Mouse (Mus musculus) hindbrain, embryonic 14.5 days (tissue): ENCODE measurements at regions not wholly inside any gene's neighbourhood (a gene's known extent, or its start where the extent isn't known, plus 50 kb on each side); places are given as distances from the start of the nearest gene placed in this dataset.

Experiments used
- ATAC-seq: fragments of 200-750 bp; cut with Nextera tagmentation; 2 replicates; pipeline ENCODE4 v1.8.0; 2017; ENCODE audit warnings: moderate number of reproducible peaks, mild to moderate bottlenecking, moderate TSS enrichment, moderate library complexity; ENCODE audit not compliant: low FRiP score
- DNase-seq: peaks from one replicate; pipeline ENCODE4 v3.0.0-alpha.2; 2015; ENCODE audit warnings: low spot score
- H3K27ac ChIP-seq: fragments of 300-500 bp; sonication (generic); 2 replicates; pipeline ENCODE4 v1.5.1; 2014; ENCODE audit warnings: mild to moderate bottlenecking, moderate library complexity
- H3K27me3 ChIP-seq: fragments of 300-500 bp; sonication (generic); 2 replicates; pipeline ENCODE4 v1.6.1; 2014; ENCODE audit warnings: mild to moderate bottlenecking, low read length, mixed read lengths; ENCODE audit not compliant: control insufficient read depth, insufficient read depth
- H3K36me3 ChIP-seq: fragments of 300-500 bp; sonication (generic); replicated peaks from 2 replicates; pipeline ENCODE4 v1.6.1; 2014; ENCODE audit not compliant: control insufficient read depth, insufficient read depth
- H3K4me1 ChIP-seq: fragments of 300-500 bp; sonication (generic); replicated peaks from 2 replicates; pipeline ENCODE4 v1.6.1; 2014; ENCODE audit warnings: antibody characterized with exemption, low read length, mixed read lengths; ENCODE audit not compliant: control insufficient read depth, insufficient read depth
- H3K4me2 ChIP-seq: fragments of 300-500 bp; sonication (generic); replicated peaks from 2 replicates; pipeline ENCODE4 v1.6.1; 2014; ENCODE audit warnings: mild to moderate bottlenecking, moderate library complexity
- H3K4me3 ChIP-seq: fragments of 300-500 bp; sonication (generic); replicated peaks from 2 replicates; pipeline ENCODE4 v1.5.1; 2014; ENCODE audit warnings: mild to moderate bottlenecking, low read length
- H3K9ac ChIP-seq: fragments of 300-500 bp; sonication (generic); 2 replicates; pipeline ENCODE4 v1.6.1; 2014
- H3K9me3 ChIP-seq: fragments of 300-500 bp; sonication (generic); 2 replicates; pipeline ENCODE4 v1.6.1; 2016; ENCODE audit warnings: low read length; ENCODE audit not compliant: control insufficient read depth
- WGBS: fragments of 180-500 bp; shearing (Covaris S2); extraction: QIAGEN DNeasy Blood & Tissue Kit; methylation state at CpG from one replicate; pipeline ENCODE4 v1.1.7; 2014; 5-methylcytosine and 5-hydroxymethylcytosine counted together

DNA sequence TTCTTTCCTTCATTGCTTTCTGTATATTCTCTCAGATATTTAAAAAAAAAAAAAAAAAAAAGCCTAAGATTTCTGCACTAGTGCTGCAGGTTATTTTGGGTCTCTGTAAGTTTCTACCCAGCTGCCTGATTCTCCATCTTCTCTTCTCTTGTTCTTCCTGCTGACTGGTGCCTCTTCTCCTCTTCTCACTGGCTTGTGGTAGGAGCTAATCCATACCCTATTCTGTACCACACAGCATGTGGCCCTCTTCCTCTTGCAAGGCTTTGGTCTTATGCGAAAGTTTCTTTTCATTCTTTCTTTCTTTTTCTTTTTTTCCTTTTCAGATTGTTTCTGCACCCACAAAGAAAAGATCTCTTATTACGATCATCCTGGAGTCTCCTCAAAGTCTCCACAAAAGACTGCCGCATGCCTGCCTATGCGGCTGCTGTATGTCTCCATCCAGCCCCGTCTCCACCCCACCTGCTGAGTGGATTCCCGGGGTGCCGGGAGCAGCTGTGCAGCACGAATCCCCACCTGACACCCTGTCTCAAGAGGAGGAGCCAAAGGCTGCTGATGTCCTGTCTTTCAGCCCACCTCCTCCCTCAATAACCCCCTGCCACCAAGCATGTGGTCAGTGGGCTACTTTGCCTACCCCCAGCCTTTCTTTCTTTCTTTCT is 66.3 kb downstream of the Ythdf1 start:
- ATAC-seq = peak; percentile 31; the same call in 1 of the 2 replicates
- Histone ChIP-seq H3K36me3 (no peaks in the 10 kb centered on the region), H3K27me3 (peaks cover 13% of the 10 kb centered on the region; the same call in 1 of the 2 replicates), H3K9ac (peak overlapping the region; percentile 58), H3K9me3 (no peaks in the 10 kb centered on the region), H3K4me3 (peak overlapping the region; percentile 15), H3K27ac (peak overlapping the region; percentile 91), H3K4me2 (peak overlapping the region; percentile 50), H3K4me1 (peaks cover 27% of the 10 kb centered on the region)
- WGBS = 2% methylated on average over 8 of the region's 8 CpGs
- peak; percentile 45 for DNase-seq

DNA sequence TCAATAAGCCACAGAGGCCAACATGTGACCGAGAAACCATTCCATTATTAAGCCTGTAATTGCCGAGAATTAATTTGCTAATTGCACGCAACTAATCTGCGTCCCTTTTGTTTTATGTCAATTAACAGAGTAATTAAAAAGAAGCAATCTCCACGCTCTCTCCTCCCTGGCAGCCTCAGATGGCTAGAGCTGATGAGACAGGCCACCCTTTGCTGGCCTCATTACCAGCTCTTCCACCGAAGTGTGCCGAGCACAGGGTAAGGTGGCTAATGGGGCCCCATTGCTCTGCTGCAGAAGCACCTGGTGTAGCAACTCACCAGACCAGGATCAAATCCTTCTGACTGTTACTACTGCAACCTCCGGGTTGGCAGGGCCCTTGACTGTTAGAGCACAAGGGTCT is 70.8 kb upstream of the Bhlhe23 start:
- WGBS = 52% methylated on average over 8 of the region's 8 CpGs
- H3K27ac ChIP-seq = peak overlapping the region; percentile 53
- ATAC-seq = peak; percentile 49; the same call in 1 of the 2 replicates

DNA sequence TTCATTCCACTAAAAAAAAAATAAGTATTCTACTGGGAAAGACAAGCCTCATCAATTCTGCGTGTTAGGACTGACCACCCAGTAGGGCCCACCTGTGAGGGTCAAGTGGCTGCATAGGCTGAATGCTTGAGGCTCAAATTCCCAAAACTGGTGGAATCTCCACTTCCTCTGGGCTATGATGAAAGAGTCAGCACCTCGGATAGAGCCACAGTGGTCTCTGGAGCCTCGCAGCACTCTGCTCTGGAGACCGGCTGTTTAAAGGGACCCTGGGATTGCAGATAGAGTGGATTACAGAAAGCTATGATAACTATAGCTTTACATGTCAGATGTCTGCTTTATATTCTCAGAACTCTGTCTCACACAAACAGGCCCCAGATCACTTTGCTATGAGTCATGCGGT is 68.3 kb upstream of the Bhlhe23 start:
- Histone ChIP-seq H3K36me3 (no peaks in the 10 kb centered on the region), H3K9me3 (no peaks in the 10 kb centered on the region), H3K4me2 (no peak overlapping the region), H3K4me1 (peaks cover 10% of the 10 kb centered on the region), H3K27ac (no peak overlapping the region), H3K9ac (no peak overlapping the region), H3K4me3 (no peak overlapping the region), H3K27me3 (no peaks in the 10 kb centered on the region)
- ATAC-seq = no peak
- DNase-seq = no peak
- 53% methylated on average over 5 of the region's 5 CpGs for WGBS

More for the DNA sequence above, 70.8 kb upstream of the Bhlhe23 start:
- DNase-seq = no peak
- no peaks in the 10 kb centered on the region for H3K9me3 ChIP-seq
- H3K36me3 ChIP-seq = no peaks in the 10 kb centered on the region
- peaks cover 10% of the 10 kb centered on the region for H3K4me1 ChIP-seq
- H3K27me3 ChIP-seq = no peaks in the 10 kb centered on the region
- no peak overlapping the region for H3K4me2 ChIP-seq
- no peak overlapping the region for H3K9ac ChIP-seq
- no peak overlapping the region for H3K4me3 ChIP-seq

DNA sequence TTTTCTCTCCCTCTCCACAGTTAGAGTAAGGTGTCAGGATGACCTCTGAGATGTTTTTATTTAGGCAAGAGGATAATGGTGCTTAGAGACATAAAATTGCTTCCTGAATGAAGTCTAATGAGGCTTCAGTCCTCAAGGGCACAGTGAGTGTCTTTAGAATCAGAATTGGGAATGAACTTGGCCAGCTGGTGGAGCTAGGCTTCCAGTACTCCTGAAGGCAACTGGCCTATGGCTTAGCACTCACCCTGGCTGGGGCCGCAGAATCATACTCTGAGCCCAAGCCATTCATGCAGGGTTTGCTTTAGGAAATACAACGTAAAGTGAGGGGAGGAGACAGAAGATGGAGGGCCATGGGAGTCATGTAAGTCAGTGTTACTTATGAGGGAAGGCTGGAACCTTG is 67.0 kb upstream of the Bhlhe23 start:
- H3K9ac ChIP-seq = no peak overlapping the region
- peaks cover 10% of the 10 kb centered on the region for H3K4me1 ChIP-seq
- no peaks in the 10 kb centered on the region for H3K9me3 ChIP-seq
- no peak overlapping the region for H3K4me2 ChIP-seq
- no peak for ATAC-seq
- H3K27me3 ChIP-seq = no peaks in the 10 kb centered on the region
- no peak overlapping the region for H3K4me3 ChIP-seq
- no peak for DNase-seq
- no peaks in the 10 kb centered on the region for H3K36me3 ChIP-seq
- no peak overlapping the region for H3K27ac ChIP-seq
- WGBS = 59% methylated on average over 2 of the region's 2 CpGs

DNA sequence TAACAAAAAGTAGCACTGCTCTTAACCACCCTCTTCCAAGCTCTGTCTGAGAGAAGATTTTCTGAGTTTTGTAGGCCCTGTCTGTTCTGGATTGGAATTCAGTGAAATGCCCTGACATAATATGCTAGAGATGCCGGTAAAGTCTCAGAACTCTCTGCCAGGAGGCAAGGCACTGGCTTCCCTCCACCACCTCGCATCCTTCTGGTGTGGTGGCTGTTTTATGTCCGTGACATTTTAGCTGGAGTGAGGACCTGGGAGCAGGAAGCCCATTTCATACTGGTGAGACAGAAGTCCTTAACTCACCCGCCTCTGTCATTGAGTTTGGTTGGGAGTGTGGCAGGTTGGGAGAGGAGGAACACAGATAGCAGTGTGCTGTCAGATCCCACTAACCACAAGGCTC is 62.4 kb upstream of the Bhlhe23 start:
- Histone ChIP-seq H3K27me3 (no peaks in the 10 kb centered on the region), H3K4me3 (no peak overlapping the region), H3K36me3 (no peaks in the 10 kb centered on the region), H3K27ac (no peak overlapping the region), H3K4me1 (no peaks in the 10 kb centered on the region; the same call in 1 of the 2 replicates), H3K4me2 (no peak overlapping the region), H3K9me3 (no peaks in the 10 kb centered on the region), H3K9ac (no peak overlapping the region)
- ATAC-seq = no peak
- 85% methylated on average over 4 of the region's 4 CpGs for WGBS
- no peak for DNase-seq

DNA sequence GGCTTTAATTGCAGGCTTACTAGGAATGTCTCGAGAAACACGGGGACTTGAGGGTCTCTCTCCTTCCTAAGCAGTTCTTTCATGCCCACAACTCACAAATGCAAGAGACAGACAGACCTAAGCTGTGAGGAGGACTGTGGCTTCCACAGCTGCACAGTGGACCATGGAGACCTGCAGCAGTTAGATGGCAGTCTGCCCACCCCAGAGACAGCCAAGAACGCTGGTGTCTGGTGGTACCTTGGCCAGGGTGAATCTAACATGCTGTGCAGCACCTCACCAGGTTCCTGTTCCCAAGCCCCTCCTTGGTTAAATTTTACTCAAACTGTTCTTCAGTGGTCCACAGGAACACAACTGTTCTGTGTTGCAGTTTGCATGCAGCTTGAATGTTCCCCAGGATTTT is 61.3 kb upstream of the Bhlhe23 start:
- ATAC-seq (no peak), DNase-seq (no peak)
- 67% methylated on average over 3 of the region's 3 CpGs for WGBS
- H3K36me3 ChIP-seq = no peaks in the 10 kb centered on the region
- H3K4me2 ChIP-seq = no peak overlapping the region
- H3K27ac ChIP-seq = no peak overlapping the region
- no peaks in the 10 kb centered on the region for H3K9me3 ChIP-seq
- H3K4me3 ChIP-seq = no peak overlapping the region
- H3K27me3 ChIP-seq = no peaks in the 10 kb centered on the region
- H3K9ac ChIP-seq = no peak overlapping the region
- H3K4me1 ChIP-seq = no peaks in the 10 kb centered on the region; the same call in 1 of the 2 replicates

DNA sequence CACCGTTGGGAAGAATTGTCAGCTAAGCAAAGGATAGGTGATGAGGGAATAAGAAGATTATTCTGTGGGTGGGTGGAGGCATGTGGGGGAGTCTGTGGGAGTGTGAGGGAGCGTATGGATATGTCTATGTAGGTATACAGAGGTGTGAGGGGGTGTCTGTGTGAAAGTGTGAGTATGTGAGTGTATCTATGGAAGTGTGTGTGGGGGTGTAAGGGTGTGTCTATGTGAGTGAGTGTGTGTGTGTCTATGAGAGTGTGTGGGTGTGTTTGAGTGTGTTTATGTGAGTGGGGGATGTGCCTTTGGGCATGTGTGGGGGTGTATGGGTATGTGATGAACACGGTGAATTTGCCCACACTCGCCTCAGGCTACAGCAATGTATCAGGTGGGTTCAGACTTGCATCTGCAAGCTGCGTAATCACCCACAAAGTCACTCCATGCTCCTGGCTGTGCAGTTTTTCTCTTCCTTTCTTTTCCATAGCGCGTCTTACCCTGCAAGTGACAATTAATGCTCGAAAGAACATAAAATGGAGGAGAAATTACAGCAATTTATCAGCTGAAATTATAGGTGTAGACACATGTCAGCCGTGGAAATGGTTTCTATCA is 60.7 kb upstream of the Bhlhe23 start:
- Histone ChIP-seq H3K27ac (no peak overlapping the region), H3K4me1 (no peaks in the 10 kb centered on the region; the same call in 1 of the 2 replicates), H3K4me3 (no peak overlapping the region), H3K9me3 (no peaks in the 10 kb centered on the region), H3K27me3 (no peaks in the 10 kb centered on the region), H3K9ac (no peak overlapping the region), H3K4me2 (no peak overlapping the region), H3K36me3 (no peaks in the 10 kb centered on the region)
- DNase-seq (no peak), ATAC-seq (no peak)
- WGBS = 75% methylated on average over 9 of the region's 9 CpGs

DNA sequence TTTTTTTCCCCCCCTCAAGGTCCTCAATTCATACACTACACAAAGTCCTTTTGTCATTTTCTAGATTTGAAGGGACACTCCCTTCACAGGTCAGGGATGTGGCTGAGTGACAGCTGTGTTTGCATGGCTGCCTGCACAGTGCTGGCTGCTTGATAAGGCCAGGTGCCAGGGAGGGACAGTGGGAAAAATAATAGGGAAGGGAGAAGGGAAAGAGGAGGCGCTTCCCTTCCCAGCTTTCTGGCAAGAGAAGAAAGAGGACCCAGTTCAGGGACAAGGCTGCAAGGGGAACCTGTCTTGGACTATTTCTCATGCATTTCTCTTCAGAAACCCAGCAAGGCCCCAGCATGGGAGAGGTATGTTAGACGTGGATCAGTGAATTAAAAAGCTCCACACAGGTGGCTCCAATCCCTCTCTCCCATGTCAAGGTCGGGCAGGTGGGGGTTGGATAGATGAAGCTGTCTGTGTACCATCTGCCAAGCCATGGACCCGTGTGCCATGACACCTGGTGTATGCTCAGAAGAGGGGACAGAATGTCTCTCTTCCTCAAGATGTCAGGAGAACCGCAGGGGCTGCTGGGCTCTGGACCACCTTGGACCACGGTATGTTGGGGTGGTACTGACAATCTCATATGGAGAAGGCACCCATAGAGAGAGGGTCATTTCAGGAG is 59.4 kb upstream of the Bhlhe23 start:
- ATAC-seq = no peak; the same call in 1 of the 2 replicates
- Histone ChIP-seq H3K4me1 (no peaks in the 10 kb centered on the region; the same call in 1 of the 2 replicates), H3K27me3 (no peaks in the 10 kb centered on the region), H3K9ac (no peak overlapping the region), H3K9me3 (no peaks in the 10 kb centered on the region), H3K4me2 (no peak overlapping the region), H3K36me3 (no peaks in the 10 kb centered on the region), H3K4me3 (no peak overlapping the region), H3K27ac (no peak overlapping the region)
- WGBS = 78% methylated on average over 6 of the region's 6 CpGs
- DNase-seq = no peak

DNA sequence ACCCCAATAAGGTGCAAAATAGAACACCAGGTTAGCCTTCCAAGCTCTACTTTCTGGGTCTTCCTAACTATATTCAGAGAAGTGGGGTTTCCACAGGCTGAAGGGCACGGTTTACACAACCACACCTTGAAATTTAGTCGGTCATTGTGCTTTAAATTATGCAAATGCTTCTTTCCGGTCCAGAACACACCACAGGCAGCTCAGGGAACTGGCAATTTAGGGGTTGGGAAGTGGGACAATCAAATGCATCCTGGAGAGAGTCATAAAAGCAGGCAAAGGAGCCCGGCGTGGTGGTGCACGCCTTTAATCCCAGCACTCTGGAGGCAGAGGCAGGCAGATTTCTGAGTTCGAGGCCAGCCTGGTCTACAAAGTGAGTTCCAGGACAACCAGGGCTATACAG is 56.0 kb upstream of the Bhlhe23 start:
- Histone ChIP-seq H3K4me1 (no peaks in the 10 kb centered on the region; the same call in 1 of the 2 replicates), H3K36me3 (no peaks in the 10 kb centered on the region), H3K27me3 (no peaks in the 10 kb centered on the region), H3K4me2 (no peak overlapping the region), H3K9me3 (no peaks in the 10 kb centered on the region), H3K27ac (no peak overlapping the region), H3K9ac (no peak overlapping the region), H3K4me3 (no peak overlapping the region)
- ATAC-seq = no peak
- WGBS = 74% methylated on average over 7 of the region's 7 CpGs
- no peak for DNase-seq
